Mouse (Mus musculus) liver, embryonic 14.5 days (tissue): ENCODE results near the gene Ak8. TPM values are rescaled to one million over a fixed set of nuclear protein-coding genes. Genes with fewer than 3 reads are reported as not detected.

Source experiments
- ATAC-seq: fragments of 200-750 bp; cut with Nextera tagmentation; 2 replicates; pipeline ENCODE4 v1.8.0; 2017; ENCODE audit warnings: moderate number of reproducible peaks, mild to moderate bottlenecking, moderate library complexity; ENCODE audit not compliant: insufficient read depth
- DNase-seq, 3 experiments: peaks; one replicate each; pipeline ENCODE4 v3.0.0-alpha.2; 2012 to 2013; ENCODE audit warnings: low read depth in 3 of 3, low spot score in 3 of 3
- H3K27ac ChIP-seq: fragments of 300-500 bp; sonication (generic); 2 replicates; pipeline ENCODE4 v1.5.1; 2014; ENCODE audit warnings: moderate library complexity, mild to moderate bottlenecking, control low read depth, inconsistent platforms
- H3K27me3 ChIP-seq: fragments of 300-500 bp; sonication (generic); 2 replicates; pipeline ENCODE4 v1.6.1; 2014; ENCODE audit warnings: mild to moderate bottlenecking, low read length, moderate library complexity; ENCODE audit not compliant: control insufficient read depth, insufficient read depth
- H3K36me3 ChIP-seq: fragments of 300-500 bp; sonication (generic); replicated peaks from 2 replicates; pipeline ENCODE4 v1.6.1; 2014; ENCODE audit warnings: low read depth; ENCODE audit not compliant: control insufficient read depth, insufficient read depth
- H3K4me1 ChIP-seq, 2 experiments: fragments of 200-500 bp in 1 of 2; fragments of 300-500 bp in 1 of 2; sonication (generic) in 1 of 2; replicated peaks; 2 replicates each; pipeline ENCODE4 v1.6.1; 2012 to 2014; ENCODE audit warnings: antibody characterized with exemption in 1 of 2, inconsistent platforms in 1 of 2, low read length in 1 of 2; ENCODE audit not compliant: control insufficient read depth in 2 of 2, insufficient read depth in 2 of 2
- H3K4me2 ChIP-seq: fragments of 300-500 bp; sonication (generic); 2 replicates; pipeline ENCODE4 v1.6.1; 2014; ENCODE audit warnings: low read depth, mild to moderate bottlenecking, control low read depth, moderate library complexity
- H3K4me3 ChIP-seq, 2 experiments: fragments of 200-500 bp in 1 of 2; fragments of 300-500 bp in 1 of 2; sonication (generic) in 1 of 2; 2 replicates each; pipeline ENCODE4 v1.5.1; 2012 to 2014; ENCODE audit warnings: low read depth in 2 of 2, low read length in 2 of 2, mild to moderate bottlenecking in 2 of 2, control low read depth in 1 of 2, inconsistent platforms in 1 of 2, moderate library complexity in 1 of 2; ENCODE audit not compliant: insufficient read depth in 1 of 2
- H3K9ac ChIP-seq: fragments of 300-500 bp; sonication (generic); replicated peaks from 2 replicates; pipeline ENCODE4 v1.6.1; 2014; ENCODE audit warnings: mild to moderate bottlenecking, control low read depth, moderate library complexity
- H3K9me3 ChIP-seq: fragments of 300-500 bp; sonication (generic); 2 replicates; pipeline ENCODE4 v1.6.1; 2016; ENCODE audit warnings: low read length, mixed read lengths; ENCODE audit not compliant: control insufficient read depth
- CTCF ChIP-seq: IDR thresholded peaks from 2 replicates; pipeline ENCODE4 v1.5.1; 2016; ENCODE audit warnings: antibody characterized with exemption, low read depth, control low read depth
- EP300 ChIP-seq: IDR thresholded peaks from 2 replicates; pipeline ENCODE4 v1.6.1; 2016; ENCODE audit warnings: antibody characterized with exemption, low read depth
- WGBS: fragments of 180-500 bp; shearing (Covaris S2); extraction: QIAGEN DNeasy Blood & Tissue Kit; methylation state at CpG from one replicate; pipeline ENCODE4 v1.1.7; 2014; ENCODE audit not compliant: insufficient replicate concordance; 5-methylcytosine and 5-hydroxymethylcytosine counted together
- polyA plus RNA-seq, 2 experiments: library from polyadenylated mRNA; depleted of rRNA in 1 of 2; stranded (reverse) in 1 of 2; unstranded in 1 of 2; fragments of >200 nt; fragmentation: Nextera tagmentation in 1 of 2; extraction: Ambion mirVana in 1 of 2; gene quantifications; 2 replicates each; pipeline versions ENCODE4 v1.2.1 to v1.2.3; 2012 to 2014

Gene Ak8
- polyA plus RNA-seq, 2 experiments = 0.18 to 0.24 TPM

DNA sequence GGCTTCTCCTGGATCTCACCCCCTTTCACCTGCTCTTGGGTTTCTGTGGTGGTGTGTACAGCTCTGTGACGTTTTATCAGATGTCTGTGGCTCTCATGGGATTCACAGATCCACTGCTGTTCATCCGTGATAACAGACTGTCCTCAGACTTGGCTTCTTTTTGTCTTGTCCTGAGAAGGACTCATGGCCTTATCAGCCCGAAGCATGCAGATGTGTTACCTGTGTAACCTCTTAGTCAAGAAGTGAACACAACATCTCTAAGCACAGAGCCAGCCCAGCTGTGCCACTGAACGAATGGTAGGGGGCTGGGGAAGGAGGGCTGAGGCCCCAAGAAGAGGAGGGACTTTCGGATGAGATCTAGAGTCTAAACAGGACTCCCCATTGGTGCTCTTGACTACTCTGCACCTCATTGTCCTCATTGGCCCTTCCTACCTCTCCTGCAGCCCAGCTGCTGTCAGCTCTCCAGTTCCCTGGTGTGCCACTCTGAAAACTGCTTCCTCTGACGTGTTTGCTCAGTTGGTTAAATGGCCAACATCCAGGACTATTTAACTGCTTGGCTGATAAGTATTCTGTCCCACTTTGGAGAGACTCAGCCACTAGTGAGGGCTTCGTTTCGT is 1.8 kb downstream of the Ak8 start:
- TF ChIP-seq CTCF (no peak), EP300 (peak; percentile 87)
- no peak overlapping the region for H3K27ac ChIP-seq
- H3K27me3 ChIP-seq = no peaks in the 10 kb centered on the region; the same call in 1 of the 2 replicates
- peak overlapping the region; percentile 17 for H3K4me2 ChIP-seq
- H3K36me3 ChIP-seq = no peaks in the 10 kb centered on the region
- 20% methylated on average over 8 of the region's 8 CpGs for WGBS
- H3K4me3 ChIP-seq = no peak overlapping the region
- peak; percentile 86 for ATAC-seq
- H3K4me1 ChIP-seq = peaks cover 29 to 39% of the 10 kb centered on the region in 2 experiments
- peak; percentile 63 to 73 (median 70) for DNase-seq
- H3K9ac ChIP-seq = no peak overlapping the region
- H3K9me3 ChIP-seq = no peaks in the 10 kb centered on the region

DNA sequence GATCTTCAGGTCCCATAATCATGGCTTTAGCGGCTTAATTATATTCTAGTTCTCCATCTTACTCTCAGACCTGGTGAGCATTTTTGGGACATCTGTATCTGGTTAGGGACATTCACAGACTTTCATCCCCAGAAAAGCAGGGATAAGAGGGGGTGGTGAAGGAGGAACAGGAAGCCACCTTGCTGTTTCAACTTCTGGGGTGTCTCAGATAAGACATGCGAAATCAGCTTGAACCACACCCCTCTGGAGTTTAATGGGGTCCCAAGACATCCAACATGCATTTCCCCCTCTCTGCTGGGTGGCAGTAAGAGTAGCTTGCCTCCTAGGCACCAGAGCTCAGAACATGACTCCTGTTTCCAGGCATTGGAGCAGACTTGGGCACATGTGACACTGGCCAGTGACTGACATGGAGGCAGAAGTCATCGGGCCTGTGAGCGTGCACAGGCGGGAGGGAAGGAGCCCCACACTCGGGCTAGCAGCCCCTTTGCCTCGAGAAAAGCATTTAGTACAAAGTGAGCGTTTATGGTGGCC is 6.2 kb downstream of the Ak8 start:
- ATAC-seq = no peak
- Histone ChIP-seq H3K4me2 (no peak overlapping the region), H3K27me3 (no peaks in the 10 kb centered on the region), H3K27ac (no peak overlapping the region), H3K4me3 (no peak overlapping the region), H3K9me3 (no peaks in the 10 kb centered on the region), H3K9ac (no peak overlapping the region), H3K36me3 (no peaks in the 10 kb centered on the region), H3K4me1 (peaks cover 19 to 23% of the 10 kb centered on the region in 2 experiments)
- DNase-seq = no peak
- WGBS = 46% methylated on average over 8 of the region's 8 CpGs
- TF ChIP-seq EP300 = no peak; the same call in 1 of the 2 replicates
- TF ChIP-seq CTCF = no peak

GRCm38 (mm10) chr2:28706787-28707186 is 6.8 kb downstream of the Ak8 start:
- H3K9me3 ChIP-seq = no peaks in the 10 kb centered on the region
- H3K4me1 ChIP-seq = peaks cover 13 to 17% of the 10 kb centered on the region in 2 experiments
- ATAC-seq (no peak), DNase-seq (no peak)
- H3K27me3 ChIP-seq = no peaks in the 10 kb centered on the region
- TF ChIP-seq EP300 (no peak), CTCF (no peak)
- H3K4me3 ChIP-seq = no peak overlapping the region
- 20% methylated on average over 6 of the region's 6 CpGs for WGBS
- no peak overlapping the region for H3K9ac ChIP-seq
- no peak overlapping the region for H3K4me2 ChIP-seq
- no peaks in the 10 kb centered on the region for H3K36me3 ChIP-seq
- H3K27ac ChIP-seq = no peak overlapping the region

GRCm38 (mm10) chr2:28713036-28713435 is 13.1 kb downstream of the Ak8 start:
- H3K27me3 ChIP-seq = no peaks in the 10 kb centered on the region
- TF ChIP-seq EP300 (no peak), CTCF (no peak)
- H3K9me3 ChIP-seq = no peaks in the 10 kb centered on the region
- H3K4me3 ChIP-seq = no peak overlapping the region
- 71% methylated on average over 8 of the region's 8 CpGs for WGBS
- no peak overlapping the region for H3K4me2 ChIP-seq
- DNase-seq (no peak), ATAC-seq (no peak)
- no peak overlapping the region for H3K9ac ChIP-seq
- H3K27ac ChIP-seq = no peak overlapping the region
- no peaks in the 10 kb centered on the region for H3K36me3 ChIP-seq
- no peaks in the 10 kb centered on the region; a peak in 1 of 4 replicates for H3K4me1 ChIP-seq

GRCm38 (mm10) chr2:28722419-28722818 is 22.5 kb downstream of the Ak8 start:
- H3K4me1 ChIP-seq = no peaks in the 10 kb centered on the region; a peak in 1 of 4 replicates
- H3K4me3 ChIP-seq = no peak overlapping the region
- no peak overlapping the region for H3K27ac ChIP-seq
- H3K36me3 ChIP-seq = no peaks in the 10 kb centered on the region
- no peak for TF ChIP-seq EP300
- TF ChIP-seq CTCF = no peak
- no peaks in the 10 kb centered on the region for H3K9me3 ChIP-seq
- ATAC-seq (no peak), DNase-seq (no peak)
- no peaks in the 10 kb centered on the region for H3K27me3 ChIP-seq
- no peak overlapping the region for H3K4me2 ChIP-seq
- WGBS = 75% methylated on average over 8 of the region's 8 CpGs
- H3K9ac ChIP-seq = no peak overlapping the region
